Mouse (Mus musculus) layer of hippocampus, adult 6 months (tissue): ENCODE measurements around the gene Slc25a23. TPM values are rescaled to one million over a fixed set of nuclear protein-coding genes. Genes with fewer than 3 reads are reported as not detected.

ENCODE experiments used
- long read RNA-seq, 2 experiments: library from polyadenylated mRNA; unstranded; transcript quantifications; one replicate each; pipeline ENCODE4 v2.0.0; 2019 to 2020
- polyA plus RNA-seq: library from polyadenylated mRNA; unstranded; fragments of <200 nt; fragmentation: Nextera tagmentation; gene quantifications from 2 replicates; pipeline ENCODE4 v1.2.3, GENCODE M21; 2021

Gene Slc25a23
- polyA plus RNA-seq = 37.6 and 49.0 TPM in 2 replicates
- long read RNA-seq, experiment 1, partial matches to known transcripts = 5 of 9 reads
- long read RNA-seq, experiment 1, other reads (novel, unspliced or antisense) = 4 of 9 reads
- long read RNA-seq, experiment 2, partial matches to known transcripts = 3 of 6 reads
- long read RNA-seq, experiment 2, other reads (novel, unspliced or antisense) = 1 of 6 reads

DNA sequence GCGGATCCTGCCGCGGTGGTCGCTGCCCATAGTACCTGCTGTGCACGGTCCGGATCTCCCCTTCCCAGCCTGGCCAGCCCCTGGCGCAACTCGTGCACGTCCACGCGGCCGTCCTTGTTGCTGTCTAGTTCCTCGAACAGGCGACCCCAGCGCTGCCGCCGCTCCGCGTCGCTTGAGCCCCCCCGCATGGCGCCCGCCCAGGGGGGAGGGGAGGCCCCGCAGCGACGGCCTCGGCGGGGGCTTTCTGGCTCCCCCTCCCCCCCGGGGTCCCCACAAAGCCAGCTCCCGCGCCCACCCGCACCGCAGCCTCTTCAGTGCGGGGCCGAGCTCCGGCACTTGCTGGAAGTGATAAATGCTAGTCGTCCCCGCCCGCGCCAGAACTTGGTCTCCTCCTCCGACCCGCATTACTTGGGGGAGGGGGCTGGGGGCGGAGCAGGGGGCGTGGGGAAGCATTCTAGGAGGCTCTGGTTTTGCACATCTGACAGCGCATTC is at the start of gene Slc25a23:
Slc25a23 (minus strand) TSS at position 378 of the 492 bp plus-strand sequence.

GRCm38 (mm10) chr17:57105181-57106034 is 45.7 kb upstream of the Slc25a23 start, which contains the start of gene Tnfsf9:
TSS of gene Tnfsf9 (plus strand) at chr17:57105325.

GRCm38 (mm10) chr17:57087049-57087832 is 27.6 kb upstream of the Slc25a23 start, which contains the start of gene Tubb4a:
TSS of gene Tubb4a (minus strand) at chr17:57087782.

GRCm38 (mm10) chr17:57078336-57078735 is 18.7 kb upstream of the Slc25a23 start, which contains the start of gene Dennd1c:
TSS of gene Dennd1c (minus strand) at chr17:57078514.

DNA sequence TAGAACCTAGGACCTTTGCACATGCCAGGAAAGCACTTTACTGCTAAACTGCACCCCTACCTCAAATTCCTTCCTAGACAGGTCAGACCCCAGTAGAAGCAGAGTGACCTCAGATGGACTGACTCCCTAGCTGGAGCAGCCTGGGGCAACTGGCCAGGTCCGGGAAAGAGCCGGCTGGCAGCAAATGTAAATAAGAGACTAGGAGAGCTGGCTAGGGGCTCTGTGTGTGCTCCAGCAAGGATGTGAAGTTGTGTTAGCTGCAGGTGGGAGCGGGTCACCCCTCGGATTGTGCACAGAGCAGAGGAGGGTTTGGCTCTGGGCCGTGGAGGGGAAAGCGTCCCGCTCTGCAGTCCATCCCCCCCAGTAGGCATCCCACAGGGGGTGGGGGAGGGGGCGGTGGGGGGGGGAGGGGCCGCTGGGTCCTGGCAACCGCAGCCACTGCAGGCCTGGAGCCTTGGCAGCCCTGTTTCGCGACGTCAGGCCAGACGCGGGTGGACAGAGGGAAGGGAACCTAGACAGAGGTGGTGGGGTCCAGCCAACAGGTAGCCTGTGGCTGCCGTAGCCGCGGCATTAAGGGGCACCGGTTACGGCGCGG is 675 bp downstream of the Slc25a23 start, which contains the start of gene Crb3:
Crb3 (plus strand) TSS at position 215 of the 595 bp plus-strand sequence.

DNA sequence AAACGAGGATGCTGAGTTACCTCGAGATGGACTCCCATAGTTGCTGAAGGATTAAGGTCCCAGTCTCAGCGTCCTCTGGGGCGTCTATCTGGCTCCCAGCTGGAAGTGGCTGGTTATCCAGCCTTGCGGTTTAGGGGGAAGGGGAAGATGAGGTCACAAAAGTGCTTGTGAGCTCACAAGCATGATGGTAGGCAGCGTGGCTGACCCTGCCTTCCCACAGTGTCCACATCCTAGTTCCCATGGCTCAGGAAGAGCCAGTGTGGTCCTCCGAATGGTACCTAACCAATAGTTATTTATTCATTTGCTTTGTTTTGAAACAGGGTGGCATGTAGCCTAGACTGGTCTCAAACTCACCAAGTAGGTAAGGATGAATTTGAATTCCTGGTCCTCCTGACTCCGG is 18.1 kb downstream of the Slc25a23 start, which contains the start of gene Slc25a41:
Slc25a41 (minus strand) TSS at position 101 of the 400 bp plus-strand sequence.

DNA sequence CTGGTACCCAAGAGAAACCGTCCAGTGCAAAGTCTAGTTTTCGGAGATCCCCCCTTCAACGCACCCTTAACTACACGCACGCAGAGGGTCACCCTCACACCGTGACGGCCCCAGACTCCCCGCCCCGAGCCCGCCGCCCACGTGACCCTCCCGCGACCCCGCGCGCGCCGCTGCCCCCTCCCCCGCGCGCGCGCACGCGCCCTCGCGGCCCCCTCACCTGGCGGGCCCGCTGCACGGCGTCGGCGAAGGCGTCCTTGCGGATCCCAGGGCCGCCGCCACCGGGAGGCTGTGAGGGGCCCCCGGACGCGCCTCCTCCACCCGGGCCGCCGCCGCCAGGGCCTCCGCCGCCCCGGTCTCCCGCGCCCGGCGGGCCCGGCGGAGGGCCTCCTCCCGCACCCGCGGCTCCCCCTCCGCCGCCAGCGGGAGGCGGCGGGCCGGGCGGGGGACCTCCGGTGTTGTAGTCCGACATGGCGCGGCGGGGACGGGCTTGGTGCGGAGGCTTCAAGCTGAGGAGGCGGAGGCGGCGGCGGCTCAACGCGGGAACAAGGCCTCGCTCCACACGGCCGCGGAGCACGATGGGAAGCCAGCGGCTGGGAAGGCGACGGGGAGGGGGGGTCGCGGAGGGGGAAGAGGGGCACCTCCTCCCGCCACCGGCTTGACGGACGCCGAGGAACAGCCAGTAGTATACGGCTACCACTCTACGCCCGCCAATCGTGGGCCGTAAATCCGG is 28.6 kb downstream of the Slc25a23 start, which contains the start of gene Khsrp:
Khsrp (minus strand) TSS at position 592 of the 730 bp plus-strand sequence.

GRCm38 (mm10) chr17:57011236-57012141 is 48.2 kb downstream of the Slc25a23 start, which contains the start of the genes Gtf2f1 and Gm17949:
TSS of gene Gtf2f1 (minus strand) at chr17:57011288.
TSS of gene Gm17949 (plus strand) at chr17:57011469.

DNA sequence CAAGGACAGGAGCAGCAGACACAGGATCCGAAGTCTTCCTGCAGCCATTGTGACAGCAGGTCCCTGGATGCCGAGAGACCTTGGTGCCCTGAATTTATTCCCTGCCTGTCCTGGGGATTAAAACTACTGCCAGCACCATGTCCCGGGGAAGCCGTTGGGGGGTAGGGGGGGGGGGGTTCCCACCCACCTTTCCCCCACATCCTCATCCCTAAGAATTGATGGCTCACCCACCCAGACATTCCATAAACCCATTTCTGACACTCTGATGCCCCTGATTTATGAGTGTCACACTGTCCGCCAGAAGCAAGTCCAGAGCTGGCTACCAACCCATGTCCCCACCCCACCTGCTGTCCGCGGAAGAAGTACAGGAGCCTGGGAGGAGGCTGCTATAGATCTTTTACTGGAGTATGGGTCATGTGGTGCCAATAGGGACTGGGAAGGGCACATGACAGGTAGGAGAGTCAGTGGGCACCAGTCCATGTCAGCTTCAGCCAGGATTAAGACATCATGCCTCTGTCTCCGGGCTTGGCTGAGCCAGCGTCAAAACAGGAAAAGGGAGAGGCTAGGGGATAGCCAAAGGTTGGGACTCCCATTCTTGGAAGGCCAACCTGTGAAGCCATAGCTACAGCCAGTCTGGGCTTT is 59.6 kb downstream of the Slc25a23 start, which contains the start of gene Pspn:
Pspn (minus strand) TSS at position 51 of the 642 bp plus-strand sequence.

DNA sequence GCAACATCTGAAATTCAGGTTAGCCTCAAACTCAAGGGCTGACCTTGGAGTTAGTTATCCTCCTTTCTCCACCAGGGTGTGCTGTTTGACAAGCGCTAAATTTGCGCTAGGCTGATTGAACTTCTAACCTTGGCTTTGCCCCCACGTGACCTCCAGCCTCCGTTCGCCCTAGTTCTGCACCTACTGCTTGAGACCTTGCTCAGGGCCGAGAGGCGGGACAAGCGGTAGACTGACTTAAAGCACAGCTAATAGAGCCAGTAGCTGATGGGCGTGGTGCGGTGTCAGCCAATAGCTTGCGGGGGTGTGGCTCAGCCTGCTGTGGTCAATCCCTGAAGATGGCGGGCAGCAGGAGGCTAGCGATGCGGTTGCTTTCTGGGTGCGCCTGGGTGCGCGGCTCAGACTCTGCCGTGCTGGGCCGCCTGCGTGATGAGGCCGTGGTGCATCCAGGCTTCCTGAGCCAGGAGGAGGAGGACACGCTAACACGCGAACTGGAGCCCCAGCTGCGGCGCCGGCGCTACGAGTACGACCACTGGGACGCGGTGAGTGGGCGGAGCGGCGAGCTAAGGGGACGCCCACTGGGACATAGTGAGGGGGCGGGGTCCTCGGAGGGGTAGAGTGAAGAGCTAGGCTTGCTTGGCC is 62.5 kb downstream of the Slc25a23 start, which contains the start of gene Alkbh7:
Alkbh7 (plus strand) TSS at position 311 of the 639 bp plus-strand sequence.

Other genes starting within 250 kb of the Slc25a23 start
- gene Rfx2, start 228.8 kb downstream of the Slc25a23 start, polyA plus RNA-seq = 1.8 and 2.1 TPM in 2 replicates
- not detected in 2 replicates for gene Acsbg2, start 185.4 kb downstream of the Slc25a23 start, polyA plus RNA-seq
- 0.15 and 0.34 TPM in 2 replicates for gene 1700061G19Rik, start 184.4 kb downstream of the Slc25a23 start, polyA plus RNA-seq
- gene Mllt1, start 124.4 kb downstream of the Slc25a23 start, polyA plus RNA-seq = 7.0 and 7.7 TPM in 2 replicates
- gene Acer1, start 77.7 kb downstream of the Slc25a23 start, polyA plus RNA-seq = not detected in 2 replicates
- 228 and 229 TPM in 2 replicates for gene Clpp, start 69.6 kb downstream of the Slc25a23 start, polyA plus RNA-seq
- 58.9 and 60.0 TPM in 2 replicates for gene Alkbh7, start 62.5 kb downstream of the Slc25a23 start, polyA plus RNA-seq
- not detected in 2 replicates for gene Pspn, start 59.8 kb downstream of the Slc25a23 start, polyA plus RNA-seq
- gene Gtf2f1, start 48.6 kb downstream of the Slc25a23 start, polyA plus RNA-seq = 70.4 and 72.9 TPM in 2 replicates
- gene Gm17949, start 48.4 kb downstream of the Slc25a23 start, polyA plus RNA-seq = 0.15 TPM in 1 of 2 replicates, not detected in the other
- 3.2 and 3.4 TPM in 2 replicates for gene Khsrp, start 28.3 kb downstream of the Slc25a23 start, polyA plus RNA-seq
- gene Slc25a41, start 18.2 kb downstream of the Slc25a23 start, polyA plus RNA-seq = not detected in 2 replicates
- 1.5 and 8.4 TPM in 2 replicates for gene Crb3, start 758 bp downstream of the Slc25a23 start, polyA plus RNA-seq
- 0.68 and 1.0 TPM in 2 replicates for gene Dennd1c, start 18.7 kb upstream of the Slc25a23 start, polyA plus RNA-seq
- 597 and 759 TPM in 2 replicates for gene Tubb4a, start 27.9 kb upstream of the Slc25a23 start, polyA plus RNA-seq
- 0.63 and 1.1 TPM in 2 replicates for gene Tnfsf9, start 45.5 kb upstream of the Slc25a23 start, polyA plus RNA-seq
- 0.46 and 0.78 TPM in 2 replicates for gene Cd70, start 89.9 kb upstream of the Slc25a23 start, polyA plus RNA-seq
- gene Tnfsf14, start 134.3 kb upstream of the Slc25a23 start, polyA plus RNA-seq = not detected in 2 replicates
- 0.72 and 1.1 TPM in 2 replicates for gene C3, start 168.3 kb upstream of the Slc25a23 start, polyA plus RNA-seq
- gene Gpr108, start 188.6 kb upstream of the Slc25a23 start, polyA plus RNA-seq = 22.7 and 26.0 TPM in 2 replicates
- gene Trip10, start 189.6 kb upstream of the Slc25a23 start, polyA plus RNA-seq = 3.2 and 4.0 TPM in 2 replicates
- 1.7 and 2.0 TPM in 2 replicates for gene Vav1, start 219.2 kb upstream of the Slc25a23 start, polyA plus RNA-seq